Mouse (Mus musculus) liver (tissue): ENCODE measurements around the gene 4932438H23Rik.

Experiments used
- DNase-seq: peaks from one replicate; pipeline ENCODE4 v3.0.0-alpha.2; 2020; ENCODE audit warnings: mixed read lengths

4932438H23Rik gene

DNA sequence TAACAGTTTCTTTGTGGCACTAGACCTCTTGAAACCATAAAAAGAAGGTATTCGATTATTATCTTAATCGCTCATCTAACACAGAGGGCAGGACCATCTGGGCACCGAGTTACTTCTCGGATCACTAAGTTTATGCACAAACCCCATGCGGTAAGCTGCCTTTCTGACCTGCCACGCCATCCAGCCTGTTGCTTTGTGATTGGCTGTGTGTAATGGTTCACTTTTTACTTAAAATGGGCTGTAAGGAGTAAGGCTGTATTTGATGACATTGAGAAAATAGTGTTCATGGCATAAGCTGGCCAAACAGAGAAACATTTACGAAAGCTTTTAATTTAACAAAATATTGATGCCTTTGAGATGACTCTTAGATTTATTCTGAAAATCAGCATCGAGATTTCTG is at the start of gene 4932438H23Rik:
4932438H23Rik (minus strand) TSS at position 101 of the 400 bp plus-strand sequence.
- peak; percentile 0 for DNase-seq

DNA sequence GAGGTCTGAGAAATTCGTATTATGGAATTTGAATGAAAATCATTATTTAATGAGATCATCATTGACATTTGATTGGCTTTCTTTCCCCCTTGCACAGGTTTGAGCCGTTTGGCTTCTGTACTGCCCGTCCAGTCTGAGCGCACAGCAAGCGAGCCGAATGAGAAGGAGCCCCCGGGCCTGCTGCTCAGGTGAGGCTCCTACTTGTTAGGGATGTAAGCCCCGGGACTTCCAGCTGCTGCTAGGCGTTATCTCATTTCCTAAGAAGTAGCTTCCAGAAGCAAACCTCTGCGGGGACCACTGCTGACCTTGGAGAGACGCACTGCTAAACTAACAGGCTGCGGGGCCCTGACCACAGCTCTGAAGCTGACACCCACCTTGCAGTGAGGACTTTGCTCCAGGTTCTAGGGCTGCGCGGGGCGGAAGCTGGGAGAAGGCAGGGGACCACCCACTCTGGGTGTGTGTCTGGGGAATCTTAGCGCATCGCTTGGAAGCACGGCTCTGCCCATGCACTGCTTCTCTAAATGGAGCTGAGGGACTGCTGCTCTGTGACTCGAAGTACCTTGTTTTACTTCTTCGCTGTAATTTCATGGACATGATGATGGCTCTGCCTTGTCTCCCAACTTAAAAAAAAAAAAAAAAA is 46.2 kb upstream of the 4932438H23Rik start:
- DNase-seq = no peak

- no peak for DNase-seq
These were observed 45.5 kb upstream of the 4932438H23Rik start for GRCm38 (mm10) chr16:91140457-91140856.

DNA sequence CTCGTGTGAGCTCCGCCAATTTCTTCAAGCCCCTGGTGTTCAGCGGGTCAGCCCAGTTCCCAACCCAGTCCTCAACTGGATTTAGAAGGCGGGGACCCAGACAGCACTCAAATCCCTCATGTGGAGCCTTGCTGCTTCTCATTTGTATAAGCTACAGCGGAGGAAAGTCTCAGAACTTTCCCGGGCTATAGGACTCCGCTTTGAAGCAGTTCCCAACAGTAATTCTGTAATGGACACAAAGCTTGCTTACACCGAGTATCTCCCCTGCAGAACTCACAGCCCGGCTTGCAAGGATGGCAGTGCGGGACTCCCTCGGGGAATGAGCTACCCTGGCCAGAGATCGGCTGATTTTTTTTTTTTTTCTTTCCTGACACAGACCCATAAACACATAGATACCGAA is 45.1 kb upstream of the 4932438H23Rik start:
- no peak for DNase-seq

DNA sequence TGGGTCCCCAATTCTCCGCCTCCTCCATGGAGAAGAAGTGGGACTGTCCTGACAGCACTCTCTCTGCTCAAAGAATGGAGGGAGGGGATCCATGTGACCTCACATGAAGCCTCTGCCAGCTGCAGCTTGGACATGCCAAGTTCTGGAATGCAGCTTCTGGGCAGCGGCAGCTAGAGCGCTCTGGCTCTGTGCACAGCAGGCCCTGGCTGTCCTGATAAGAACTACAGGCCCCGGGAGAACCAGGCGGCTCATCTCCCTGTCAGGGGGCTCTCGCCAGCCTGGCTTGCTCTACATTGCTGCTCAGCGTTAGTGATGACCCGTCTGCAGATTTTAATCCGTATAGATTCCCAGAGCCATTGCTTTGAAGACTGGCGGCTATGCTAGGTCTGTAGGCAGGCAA is 44.6 kb upstream of the 4932438H23Rik start:
- no peak for DNase-seq

DNA sequence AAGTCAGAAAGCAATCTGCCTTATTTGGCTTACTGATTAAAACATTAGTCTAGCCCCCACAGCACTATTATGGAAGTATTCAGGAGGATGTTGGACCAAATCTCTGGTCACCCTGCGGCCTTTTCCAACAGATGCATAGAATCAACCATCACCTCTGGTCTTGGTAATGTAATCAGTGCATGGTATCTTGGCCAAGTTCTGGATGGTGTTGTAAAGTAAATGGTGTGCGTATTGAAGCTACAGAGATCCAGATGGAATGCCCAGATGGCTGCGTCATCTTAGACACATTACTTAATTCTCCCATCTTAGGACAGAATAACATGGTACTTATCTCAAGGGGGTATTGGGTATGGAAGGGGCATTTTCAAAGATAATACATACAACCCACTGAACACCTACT is 43.8 kb upstream of the 4932438H23Rik start:
- DNase-seq = no peak

GRCm38 (mm10) chr16:91138151-91138550 is 43.2 kb upstream of the 4932438H23Rik start:
- DNase-seq = no peak

GRCm38 (mm10) chr16:91136607-91137006 is 41.7 kb upstream of the 4932438H23Rik start:
- no peak for DNase-seq

DNA sequence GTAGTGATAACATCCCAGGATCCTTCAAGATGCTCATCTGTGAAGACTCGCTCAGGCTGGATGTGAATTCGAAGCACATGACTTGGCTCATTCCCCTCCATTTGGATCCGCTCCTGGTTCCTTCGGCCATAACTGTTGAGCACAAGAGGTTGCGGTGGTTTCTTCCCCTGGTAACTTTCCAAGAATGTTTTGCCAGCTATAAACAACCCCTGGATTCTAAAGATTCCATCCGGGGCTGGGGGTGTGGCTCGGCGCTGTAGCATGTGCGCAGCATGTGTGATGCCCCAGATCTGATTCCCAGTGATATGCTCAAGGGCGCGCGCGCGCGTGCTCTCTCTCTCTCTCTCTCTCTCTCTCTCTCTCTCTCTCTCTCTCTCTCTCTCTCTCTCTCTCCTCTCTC is 35.0 kb upstream of the 4932438H23Rik start:
- DNase-seq = no peak

DNA sequence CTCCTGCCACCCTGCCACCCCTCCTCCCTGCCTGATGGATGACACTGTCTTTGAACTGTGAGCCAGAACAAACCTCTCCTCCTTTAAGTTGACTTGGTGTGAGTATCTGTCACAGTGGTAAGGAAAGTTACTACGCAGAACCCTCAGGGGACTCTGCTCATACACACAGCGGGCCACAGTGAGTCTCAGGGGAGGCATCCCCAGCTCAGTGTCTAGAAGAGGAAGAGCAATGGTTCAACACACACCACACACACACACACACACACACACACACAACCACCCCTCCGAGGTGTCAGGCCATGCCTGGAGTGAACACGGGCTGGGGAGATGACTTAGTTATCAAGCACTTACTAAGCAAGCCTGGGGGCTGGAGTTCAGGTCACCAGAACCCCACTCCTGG is 33.5 kb upstream of the 4932438H23Rik start:
- no peak for DNase-seq

DNA sequence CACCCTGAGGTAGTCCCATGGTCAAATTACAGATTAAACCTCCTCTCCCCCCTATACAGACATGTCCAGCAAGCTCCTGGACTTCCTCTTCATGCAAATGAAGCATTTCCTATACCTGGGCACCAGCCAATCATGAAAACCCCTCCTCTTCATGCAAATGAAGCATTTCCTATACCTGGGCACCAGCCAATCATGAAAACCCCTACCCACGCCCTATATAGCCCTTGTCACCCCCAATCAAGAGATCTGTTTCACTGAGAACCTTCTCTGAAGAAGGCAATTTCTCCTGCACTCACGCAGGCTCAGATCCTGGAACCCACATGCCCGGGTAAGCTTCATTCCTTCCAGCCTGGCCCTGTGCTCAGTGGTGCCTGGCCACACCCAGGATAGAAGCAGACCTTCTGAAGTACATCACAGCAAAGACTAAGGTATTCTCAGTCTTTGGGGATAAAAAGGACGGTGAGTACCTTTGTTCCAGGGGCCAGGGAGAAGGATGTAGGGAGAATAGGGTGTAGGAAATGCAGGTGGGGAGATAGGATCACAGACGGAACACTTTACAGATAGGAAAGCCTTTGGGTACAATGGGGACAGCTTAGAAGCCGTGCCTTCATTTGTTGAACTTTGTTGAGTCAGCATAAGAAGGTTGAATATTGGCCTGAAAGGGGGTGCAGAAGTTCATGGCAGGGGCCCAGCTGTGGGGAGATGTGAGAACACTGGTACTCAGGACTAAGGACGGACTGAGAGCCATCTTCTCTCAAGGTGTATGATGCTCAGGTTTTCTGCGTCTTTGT is 32.0 kb upstream of the 4932438H23Rik start:
- no peak for DNase-seq

GRCm38 (mm10) chr16:91124256-91124655 is 29.3 kb upstream of the 4932438H23Rik start:
- no peak for DNase-seq

DNA sequence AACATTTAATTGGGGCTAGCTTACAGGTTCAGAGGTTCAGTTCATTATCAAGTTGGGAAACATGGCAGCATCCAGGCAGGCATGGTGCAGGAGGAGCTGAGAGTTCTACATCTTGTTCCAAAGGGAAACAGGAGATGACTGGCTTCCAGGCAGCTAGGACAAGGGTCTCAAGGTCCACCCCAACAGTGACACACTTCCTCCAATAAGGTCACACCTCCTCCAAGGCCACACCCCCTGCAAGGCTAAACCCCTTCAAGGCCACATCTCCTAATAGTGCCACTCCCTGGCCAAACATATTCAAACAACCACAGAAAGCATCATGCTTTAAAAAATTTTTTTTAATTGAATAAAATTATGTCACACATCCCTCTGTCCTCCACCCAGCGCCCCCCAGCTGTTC is 28.9 kb upstream of the 4932438H23Rik start:
- DNase-seq = no peak

- no peak for DNase-seq
These were observed 25.0 kb upstream of the 4932438H23Rik start for GRCm38 (mm10) chr16:91119879-91120278.

GRCm38 (mm10) chr16:91116696-91117095 is 21.8 kb upstream of the 4932438H23Rik start:
- DNase-seq = peak; percentile 44

DNA sequence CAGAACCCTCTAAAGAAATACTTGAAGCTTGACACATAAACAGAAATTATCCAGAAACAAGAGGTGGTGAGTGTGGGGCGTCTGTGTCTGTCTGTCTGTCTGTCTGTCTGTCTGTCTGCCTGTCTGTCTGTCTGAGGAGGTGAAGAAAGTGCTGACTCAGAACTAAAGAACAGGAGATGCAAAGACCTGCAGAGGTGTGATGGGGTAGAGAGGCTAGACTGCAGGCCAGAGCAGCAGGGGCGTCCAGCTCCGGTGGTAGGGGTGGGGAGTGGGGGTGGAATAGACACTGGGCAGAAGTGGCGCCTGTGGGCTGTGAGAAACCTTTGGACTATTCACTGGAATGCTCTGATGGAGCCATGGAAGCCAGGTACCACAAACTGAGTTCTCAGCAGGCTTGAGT is 21.1 kb upstream of the 4932438H23Rik start:
- DNase-seq = no peak

DNA sequence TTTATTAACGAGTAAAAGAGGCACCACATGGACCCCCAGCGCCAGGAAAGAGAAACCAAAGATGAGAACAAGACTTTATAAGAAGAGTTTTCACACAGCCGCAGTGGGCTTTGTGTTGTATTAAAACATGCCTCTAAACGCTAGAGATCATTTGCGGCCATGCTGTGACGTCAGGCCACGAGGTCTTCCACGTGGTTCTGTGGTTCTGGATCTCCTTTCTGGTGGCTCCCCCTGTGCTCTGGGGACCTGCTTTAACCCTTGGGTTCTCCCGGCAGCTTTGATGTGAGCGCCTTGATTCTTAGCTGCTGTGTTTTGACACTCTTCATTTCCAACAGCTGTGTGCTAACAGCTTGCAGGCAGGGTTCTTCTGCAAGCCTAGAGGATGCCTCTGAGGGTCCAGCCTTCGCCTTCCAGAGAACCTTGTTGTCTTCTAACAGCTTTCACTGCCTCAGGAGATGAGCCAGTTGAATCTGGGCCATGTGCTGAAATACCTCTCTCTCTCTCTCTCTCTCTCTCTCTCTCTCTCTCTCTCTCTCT is 16.1 kb upstream of the 4932438H23Rik start:
- no peak for DNase-seq

GRCm38 (mm10) chr16:91107608-91108007 is 12.7 kb upstream of the 4932438H23Rik start:
- no peak for DNase-seq

GRCm38 (mm10) chr16:91105481-91106051 is 10.6 kb upstream of the 4932438H23Rik start:
- DNase-seq = no peak

DNA sequence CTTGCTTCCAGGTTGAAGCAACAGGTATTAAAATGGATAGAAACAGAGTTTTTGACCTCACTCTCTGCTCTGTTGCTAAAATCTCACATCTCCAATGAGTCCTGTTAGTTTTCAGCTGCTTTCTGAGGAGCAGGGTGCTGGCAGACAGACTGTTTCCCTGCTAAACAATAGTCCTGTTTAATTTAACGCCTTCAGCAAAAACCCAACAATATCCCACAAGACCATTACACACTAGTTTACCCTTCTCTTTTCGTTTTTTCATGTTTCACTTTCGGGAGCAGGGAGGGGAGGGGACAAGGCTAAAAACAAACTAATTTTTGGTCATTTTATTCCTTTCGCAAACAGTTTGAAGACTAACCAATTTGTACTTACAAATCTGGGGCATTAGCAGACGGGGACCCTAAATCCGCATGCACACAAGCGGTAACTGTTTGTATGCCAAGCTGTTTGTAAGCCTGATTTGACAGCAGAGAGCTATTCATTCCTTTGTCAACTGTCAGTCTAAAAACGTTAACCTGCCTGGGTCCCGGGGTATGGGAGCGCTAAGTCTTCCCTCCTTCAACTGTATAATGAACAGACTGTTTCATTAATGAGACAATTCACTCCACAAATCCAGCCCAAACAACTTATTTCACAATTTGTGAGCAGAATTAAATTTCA is 10.0 kb upstream of the 4932438H23Rik start:
- DNase-seq = no peak

DNA sequence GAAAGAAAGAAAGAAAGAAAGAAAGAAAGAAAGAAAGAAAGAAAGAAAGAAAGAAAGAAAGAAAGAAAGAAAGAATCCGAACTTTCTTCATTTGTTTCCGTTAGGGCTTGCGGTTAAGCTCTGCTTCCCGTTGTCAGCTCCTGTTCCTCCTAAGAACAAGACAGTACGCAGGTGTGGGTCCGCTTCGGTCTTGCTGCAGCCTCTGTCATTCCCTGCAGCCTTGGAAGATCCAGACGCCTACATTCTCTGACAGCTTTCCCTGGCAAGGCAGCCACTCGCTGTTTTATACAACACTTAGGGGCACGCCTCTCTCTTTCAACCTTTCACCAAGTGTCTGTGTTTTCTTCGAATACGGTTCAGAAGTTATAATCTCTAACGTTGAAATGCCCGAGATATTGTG is 8.5 kb upstream of the 4932438H23Rik start:
- no peak for DNase-seq

GRCm38 (mm10) chr16:91100484-91100883 is 5.6 kb upstream of the 4932438H23Rik start:
- DNase-seq = no peak

GRCm38 (mm10) chr16:91099444-91100065 is 4.6 kb upstream of the 4932438H23Rik start:
- DNase-seq = peak; percentile 1
